Mouse (Mus musculus): ENCODE results near the gene Defb13. TPM values are rescaled to one million over a fixed set of nuclear protein-coding genes. Genes with fewer than 3 reads are reported as not detected.

Defb13 gene
- not detected in 4 replicates for total RNA-seq (2023)

DNA sequence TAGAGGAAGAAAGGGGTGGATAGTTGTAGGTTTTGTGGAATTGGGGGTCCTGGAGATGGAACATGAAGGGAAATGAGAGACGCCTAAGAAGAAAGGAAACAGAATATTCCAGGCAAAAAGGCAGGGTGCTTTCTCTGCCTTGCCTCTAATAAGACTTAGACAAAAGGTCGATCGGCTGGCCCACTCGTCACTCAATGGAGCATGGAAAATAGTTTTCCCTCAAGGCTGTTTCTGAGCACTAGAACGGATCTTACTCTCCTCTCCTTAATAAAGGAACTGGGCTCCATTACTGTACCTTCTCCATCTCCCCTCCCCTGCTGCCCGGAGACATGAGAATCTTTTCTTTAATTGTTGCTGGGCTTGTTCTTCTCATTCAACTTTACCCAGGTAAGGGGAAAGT is at the start of gene Defb13:
Gene Defb13 (plus strand): TSS at position 301 of the 400 bp plus-strand sequence.

DNA sequence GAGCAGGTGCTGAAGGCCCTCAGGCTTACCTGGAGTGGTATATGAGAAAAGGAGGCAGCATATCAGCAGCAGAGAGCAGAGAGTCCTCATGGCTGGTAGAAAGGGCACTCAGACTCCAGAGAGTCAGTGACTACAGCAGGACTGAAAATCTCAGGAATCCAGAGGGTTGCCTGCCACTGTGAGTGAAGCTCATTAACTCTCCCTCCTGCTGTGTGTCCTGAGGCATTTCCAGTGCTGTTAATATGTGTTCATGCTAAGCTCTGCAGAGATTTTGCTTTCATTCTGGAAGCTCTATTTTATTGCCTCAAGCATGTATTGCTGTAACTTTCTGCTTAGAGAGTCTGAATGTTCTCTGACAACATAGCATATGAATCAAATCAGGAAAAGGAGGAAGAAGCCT is 40.3 kb upstream of the Defb13 start, which contains the start of gene Defb11:
Gene Defb11 (minus strand): TSS at position 123 of the 400 bp plus-strand sequence.

DNA sequence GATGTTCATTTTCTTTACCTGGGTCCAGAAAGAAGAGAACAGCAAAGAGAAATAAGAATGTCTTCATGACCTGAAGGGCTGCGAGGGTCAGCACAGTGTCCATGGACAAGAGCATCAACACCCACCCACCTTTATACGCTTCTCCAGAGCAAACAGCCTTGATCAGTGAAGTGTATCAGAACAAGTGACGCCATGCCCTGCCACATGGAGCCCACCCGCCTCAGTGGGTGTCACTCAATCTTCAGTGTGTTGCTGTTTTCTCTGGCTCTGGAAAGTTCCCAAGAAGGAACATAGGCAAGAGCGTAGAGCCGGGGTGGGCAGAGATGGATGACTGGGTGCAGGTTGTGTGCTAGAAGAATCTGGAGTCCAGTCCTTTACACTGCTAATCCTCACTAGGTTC is 14.0 kb upstream of the Defb13 start, which contains the start of gene Defb15:
Gene Defb15 (minus strand): TSS at position 101 of the 400 bp plus-strand sequence.

DNA sequence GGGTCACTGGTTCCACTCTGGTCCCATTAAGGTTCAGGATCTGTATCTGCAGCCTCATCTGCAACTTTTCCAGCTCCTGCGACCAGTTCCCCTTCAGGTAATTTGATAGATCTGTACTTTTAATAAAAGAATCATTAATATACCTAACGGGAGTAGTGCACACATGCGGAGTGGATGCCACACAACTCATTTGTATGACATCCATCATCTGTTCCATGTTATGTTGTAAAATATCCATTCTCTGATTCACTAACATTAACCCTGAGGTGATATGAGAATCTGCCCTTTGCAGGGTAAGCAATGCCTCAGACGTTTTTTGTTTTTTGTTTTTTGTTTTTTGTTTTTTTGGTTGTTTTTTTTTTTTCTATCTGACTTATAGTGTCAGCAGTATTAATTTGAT is 8.5 kb upstream of the Defb13 start, which contains the start of gene Defb35:
Gene Defb35 (plus strand): TSS at position 301 of the 400 bp plus-strand sequence.

DNA sequence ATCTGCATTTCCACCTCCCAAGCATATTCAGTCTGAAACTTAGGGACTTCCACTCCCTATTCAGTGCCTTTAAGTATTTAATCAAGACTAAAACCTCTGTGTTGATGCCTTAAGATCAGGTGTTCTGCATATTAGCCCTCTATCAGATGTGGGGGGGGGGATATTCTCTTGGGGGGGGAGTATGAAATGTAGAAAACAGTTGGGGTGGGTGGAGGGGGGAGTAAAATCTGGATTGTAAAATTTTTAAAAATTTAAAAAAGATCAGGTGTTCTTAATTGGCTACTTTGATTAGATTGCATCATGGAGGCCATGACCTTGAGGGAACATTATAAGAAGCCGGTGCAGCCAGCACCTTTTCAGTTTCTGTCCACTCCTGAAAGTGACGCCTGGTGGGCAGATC is 11.9 kb downstream of the Defb13 start, which contains the start of gene Fam90a1a:
Gene Fam90a1a (plus strand): TSS at position 301 of the 400 bp plus-strand sequence.

DNA sequence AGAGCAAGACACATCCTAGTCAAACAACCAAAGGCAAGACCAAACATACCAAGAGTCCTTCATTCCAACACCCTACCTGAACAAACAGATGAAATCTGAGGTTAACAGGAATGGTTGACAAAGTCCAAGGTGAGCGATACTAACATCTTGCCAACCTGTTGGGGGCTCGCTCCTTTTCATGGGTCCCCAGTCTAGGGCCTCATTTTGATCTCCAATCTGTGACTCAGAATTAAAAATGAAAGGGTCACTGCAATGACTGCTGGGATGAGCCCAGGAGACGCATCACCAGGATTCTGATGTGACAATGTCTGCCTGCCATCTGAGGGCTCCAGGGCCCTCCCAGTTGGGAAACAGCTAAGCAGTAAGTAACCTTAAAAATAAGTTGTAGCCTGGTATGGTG is 22.9 kb downstream of the Defb13 start, which contains the start of gene Ccdc70:
Gene Ccdc70 (plus strand): TSS at position 301 of the 400 bp plus-strand sequence.

Other genes with a start within 250 kb of the Defb13 start
- not detected in 4 replicates for gene AY761184, start 243.1 kb upstream of the Defb13 start, total RNA-seq (2023)
- gene Defa24, start 212.3 kb upstream of the Defb13 start, total RNA-seq (2023) = not detected in 4 replicates
- not detected in 4 replicates for gene Defb50, start 123.2 kb upstream of the Defb13 start, total RNA-seq (2023)
- gene Defb2, start 106.8 kb upstream of the Defb13 start, total RNA-seq (2023) = not detected in 4 replicates
- gene Defb10, start 87.9 kb upstream of the Defb13 start, total RNA-seq (2023) = not detected in 4 replicates
- not detected in 4 replicates for gene Defb9, start 61.3 kb upstream of the Defb13 start, total RNA-seq (2023)
- not detected in 4 replicates for gene Defb11, start 40.4 kb upstream of the Defb13 start, total RNA-seq (2023)
- not detected in 4 replicates for gene Defb15, start 14.1 kb upstream of the Defb13 start, total RNA-seq (2023)
- not detected in 4 replicates for gene Defb35, start 8.4 kb upstream of the Defb13 start, total RNA-seq (2023)
- gene Fam90a1a, start 12.0 kb downstream of the Defb13 start, total RNA-seq (2023) = not detected in 4 replicates
- gene Ccdc70, start 23.0 kb downstream of the Defb13 start, total RNA-seq (2023) = not detected in 4 replicates
- gene Atp7b, start 113.5 kb downstream of the Defb13 start, total RNA-seq (2023) = 0.46 to 0.50 TPM (median 0.48 TPM) in 4 replicates
- 12.7 to 21.1 TPM (median 17.0 TPM) in 4 replicates for gene Alg11, start 114.0 kb downstream of the Defb13 start, total RNA-seq (2023)
- not detected in 4 replicates for gene Nek5, start 178.3 kb downstream of the Defb13 start, total RNA-seq (2023)
- 4.6 to 5.9 TPM (median 5.5 TPM) in 4 replicates for gene Nek3, start 219.7 kb downstream of the Defb13 start, total RNA-seq (2023)
- 1.5 to 2.0 TPM (median 1.7 TPM) in 4 replicates for gene Ckap2, start 239.1 kb downstream of the Defb13 start, total RNA-seq (2023)
- 24.2 to 30.4 TPM (median 25.3 TPM) in 4 replicates for gene Vps36, start 246.0 kb downstream of the Defb13 start, total RNA-seq (2023)